Mouse (Mus musculus): Measurements from ENCODE around the gene Rnf225. TPM values are rescaled to one million over a fixed set of nuclear protein-coding genes. Genes with fewer than 3 reads are reported as not detected.
A peak's percentile ranks its signal among the peaks of the same experiment; 100 is the strongest.

Gene Rnf225
- polyA plus RNA-seq, 1 experiment from 2014 or later: 1.9 TPM

- no peaks in the 10 kb centered on the region for H3K9me3 ChIP-seq
- peak overlapping the region; percentile 84 for H3K4me2 ChIP-seq
- peak overlapping the region; percentile 92 for H3K9ac ChIP-seq
- peaks cover 17% of the 10 kb centered on the region for H3K4me1 ChIP-seq
- peak overlapping the region; percentile 94 for H3K27ac ChIP-seq
- H3K4me3 ChIP-seq: peak overlapping the region; percentile 92
- under 1% methylated on average over 28 of the region's 29 CpGs for WGBS
- H3K27me3 ChIP-seq: no peaks in the 10 kb centered on the region
- ATAC-seq (ENCODE audit: insufficient number of reproducible peaks, low FRiP score, low TSS enrichment, low read depth): peak; percentile 37; the same call in 1 of the 2 replicates
- peaks cover 28% of the 10 kb centered on the region for H3K36me3 ChIP-seq
These were observed 39.1 kb downstream of the Rnf225 start for GRCm38 (mm10) chr7:12966104-12966845.

- Histone ChIP-seq H3K27ac (no peak overlapping the region), H3K9ac (no peak overlapping the region), H3K4me3 (no peak overlapping the region), H3K9me3 (no peaks in the 10 kb centered on the region), H3K36me3 (peaks cover 50% of the 10 kb centered on the region), H3K27me3 (no peaks in the 10 kb centered on the region), H3K4me1 (peaks cover 10% of the 10 kb centered on the region), H3K4me2 (no peak overlapping the region)
- ATAC-seq (ENCODE audit: insufficient number of reproducible peaks, low FRiP score, low TSS enrichment, low read depth): no peak
- 93% methylated on average over 25 of the region's 25 CpGs for WGBS
These were observed 43.7 kb downstream of the Rnf225 start for GRCm38 (mm10) chr7:12970906-12971305.

- Histone ChIP-seq H3K4me2 (peak within 1 kb of the TSS; percentile 75), H3K9me3 (no peaks in the 10 kb centered on the region), H3K27ac (peak within 1 kb of the TSS; percentile 98), H3K36me3 (peaks cover 15% of the 10 kb centered on the region), H3K4me1 (peaks cover 16% of the 10 kb centered on the region), H3K4me3 (peak within 1 kb of the TSS; percentile 64), H3K27me3 (no peaks in the 10 kb centered on the region), H3K9ac (peak within 1 kb of the TSS; percentile 63)
- under 1% methylated on average over 49 of the region's 49 CpGs for WGBS
- peak; percentile 99 for ATAC-seq (ENCODE audit: insufficient number of reproducible peaks, low FRiP score, low TSS enrichment, low read depth)
These were observed 50.6 kb downstream of the Rnf225 start, which contains the start of gene Zfp446 for GRCm38 (mm10) chr7:12977682-12978389. TSS of gene Zfp446 (plus strand) at chr7:12977848.

GRCm38 (mm10) chr7:12978931-12979722, 51.9 kb downstream of the Rnf225 start:
- Histone ChIP-seq H3K4me3 (0 out of 2 replicates have a peak overlapping the region, but pooled peaks have one; percentile 64), H3K9ac (no peak overlapping the region), H3K27ac (peak overlapping the region; percentile 98; the same call in 1 of the 2 replicates)

GRCm38 (mm10) chr7:12979776-12980175, 52.6 kb downstream of the Rnf225 start:
- no peaks in the 10 kb centered on the region for H3K9me3 ChIP-seq
- H3K27ac ChIP-seq: no peak overlapping the region
- no peaks in the 10 kb centered on the region for H3K27me3 ChIP-seq
- H3K9ac ChIP-seq: no peak overlapping the region
- peaks cover 16% of the 10 kb centered on the region for H3K4me1 ChIP-seq
- no peak overlapping the region for H3K4me2 ChIP-seq
- no peak overlapping the region for H3K4me3 ChIP-seq
- ATAC-seq (ENCODE audit: insufficient number of reproducible peaks, low FRiP score, low TSS enrichment, low read depth): no peak
- H3K36me3 ChIP-seq: peaks cover 8% of the 10 kb centered on the region
- 41% methylated on average over 6 of the region's 6 CpGs for WGBS

More at GRCm38 (mm10) chr7:12978931-12979722, 51.9 kb downstream of the Rnf225 start:
- Histone ChIP-seq H3K4me1 (peaks cover 16% of the 10 kb centered on the region), H3K36me3 (peaks cover 8% of the 10 kb centered on the region), H3K4me2 (peak overlapping the region; percentile 75), H3K9me3 (no peaks in the 10 kb centered on the region), H3K27me3 (no peaks in the 10 kb centered on the region)
- 79% methylated on average over 18 of the region's 18 CpGs for WGBS
- ATAC-seq (ENCODE audit: insufficient number of reproducible peaks, low FRiP score, low TSS enrichment, low read depth): no peak

- peaks cover 16% of the 10 kb centered on the region for H3K4me1 ChIP-seq
- H3K36me3 ChIP-seq: peaks cover 8% of the 10 kb centered on the region
- no peak for ATAC-seq (ENCODE audit: insufficient number of reproducible peaks, low FRiP score, low TSS enrichment, low read depth)
- no peak overlapping the region for H3K4me2 ChIP-seq
- H3K9ac ChIP-seq: no peak overlapping the region
- no peak overlapping the region for H3K27ac ChIP-seq
- H3K4me3 ChIP-seq: no peak overlapping the region
- H3K27me3 ChIP-seq: no peaks in the 10 kb centered on the region
- 82% methylated on average over 7 of the region's 7 CpGs for WGBS
- H3K9me3 ChIP-seq: no peaks in the 10 kb centered on the region
These were observed 53.1 kb downstream of the Rnf225 start for GRCm38 (mm10) chr7:12980291-12980690.

Other genes with a start within 250 kb of the Rnf225 start
- not detected in 2 replicates for gene Vmn2r55, start 242.4 kb upstream of the Rnf225 start, polyA plus RNA-seq (2015; fragmentation: Nextera tagmentation; extraction: Ambion mirVana)
- gene Vmn2r56, start 192.4 kb upstream of the Rnf225 start, polyA plus RNA-seq (2015; fragmentation: Nextera tagmentation; extraction: Ambion mirVana): not detected in 2 replicates
- gene Zscan18, start 123.8 kb upstream of the Rnf225 start, polyA plus RNA-seq (2015; fragmentation: Nextera tagmentation; extraction: Ambion mirVana): 9.0 and 10.0 TPM in 2 replicates
- 11.5 and 14.6 TPM in 2 replicates for gene Zfp329, start 108.6 kb upstream of the Rnf225 start, polyA plus RNA-seq (2015; fragmentation: Nextera tagmentation; extraction: Ambion mirVana)
- gene Zfp110, start 92.7 kb upstream of the Rnf225 start, polyA plus RNA-seq (2015; fragmentation: Nextera tagmentation; extraction: Ambion mirVana): 40.7 and 41.2 TPM in 2 replicates
- gene Zfp128, start 46.2 kb upstream of the Rnf225 start, polyA plus RNA-seq (2015; fragmentation: Nextera tagmentation; extraction: Ambion mirVana): 4.5 and 4.9 TPM in 2 replicates
- 17.3 and 17.7 TPM in 2 replicates for gene Zscan22, start 29.6 kb upstream of the Rnf225 start, polyA plus RNA-seq (2015; fragmentation: Nextera tagmentation; extraction: Ambion mirVana)
- gene Rps5, start 5.1 kb upstream of the Rnf225 start, polyA plus RNA-seq (2015; fragmentation: Nextera tagmentation; extraction: Ambion mirVana): 887 and 1,056 TPM in 2 replicates
- 13.3 and 13.5 TPM in 2 replicates for gene Zfp324, start 38.4 kb downstream of the Rnf225 start, polyA plus RNA-seq (2015; fragmentation: Nextera tagmentation; extraction: Ambion mirVana)
- 7.4 and 7.8 TPM in 2 replicates for gene Zfp446, start 50.4 kb downstream of the Rnf225 start, polyA plus RNA-seq (2015; fragmentation: Nextera tagmentation; extraction: Ambion mirVana)
- gene Slc27a5, start 70.8 kb downstream of the Rnf225 start, polyA plus RNA-seq (2015; fragmentation: Nextera tagmentation; extraction: Ambion mirVana): 0.07 and 0.20 TPM in 2 replicates
- 189 and 243 TPM in 2 replicates for gene Trim28, start 71.7 kb downstream of the Rnf225 start, polyA plus RNA-seq (2015; fragmentation: Nextera tagmentation; extraction: Ambion mirVana)
- gene Zbtb45, start 82.6 kb downstream of the Rnf225 start, polyA plus RNA-seq (2015; fragmentation: Nextera tagmentation; extraction: Ambion mirVana): 23.7 and 25.2 TPM in 2 replicates
- gene Chmp2a, start 107.4 kb downstream of the Rnf225 start, polyA plus RNA-seq (2015; fragmentation: Nextera tagmentation; extraction: Ambion mirVana): 179 and 185 TPM in 2 replicates
- 102 and 104 TPM in 2 replicates for gene Ube2m, start 110.9 kb downstream of the Rnf225 start, polyA plus RNA-seq (2015; fragmentation: Nextera tagmentation; extraction: Ambion mirVana)
- gene Mzf1, start 127.3 kb downstream of the Rnf225 start, polyA plus RNA-seq (2015; fragmentation: Nextera tagmentation; extraction: Ambion mirVana): 2.5 and 3.7 TPM in 2 replicates
- 0.04 TPM in 1 of 2 replicates, not detected in the other for gene Vmn1r85, start 167.8 kb downstream of the Rnf225 start, polyA plus RNA-seq (2015; fragmentation: Nextera tagmentation; extraction: Ambion mirVana)
- gene Vmn1r86, start 192.5 kb downstream of the Rnf225 start, polyA plus RNA-seq (2015; fragmentation: Nextera tagmentation; extraction: Ambion mirVana): not detected in 2 replicates
- gene Vmn1r87, start 212.7 kb downstream of the Rnf225 start, polyA plus RNA-seq (2015; fragmentation: Nextera tagmentation; extraction: Ambion mirVana): not detected in 2 replicates
- gene Vmn1r88, start 232.2 kb downstream of the Rnf225 start, polyA plus RNA-seq (2015; fragmentation: Nextera tagmentation; extraction: Ambion mirVana): not detected in 2 replicates